Mouse (Mus musculus) ES-E14 (cell line): Measurements from ENCODE around the gene Evi2b.

Experiments
- HCFC1 ChIP-seq: IDR thresholded peaks from 2 replicates; pipeline ENCODE4 v1.6.1; 2012; ENCODE audit warnings: low read length, inconsistent platforms, borderline replicate concordance; ENCODE audit not compliant: insufficient read depth
- ZC3H11A ChIP-seq: IDR thresholded peaks from 2 replicates; pipeline ENCODE4 v1.6.1; 2012; ENCODE audit warnings: low read depth, mild to moderate bottlenecking, inconsistent platforms, low read length, borderline replicate concordance

DNA sequence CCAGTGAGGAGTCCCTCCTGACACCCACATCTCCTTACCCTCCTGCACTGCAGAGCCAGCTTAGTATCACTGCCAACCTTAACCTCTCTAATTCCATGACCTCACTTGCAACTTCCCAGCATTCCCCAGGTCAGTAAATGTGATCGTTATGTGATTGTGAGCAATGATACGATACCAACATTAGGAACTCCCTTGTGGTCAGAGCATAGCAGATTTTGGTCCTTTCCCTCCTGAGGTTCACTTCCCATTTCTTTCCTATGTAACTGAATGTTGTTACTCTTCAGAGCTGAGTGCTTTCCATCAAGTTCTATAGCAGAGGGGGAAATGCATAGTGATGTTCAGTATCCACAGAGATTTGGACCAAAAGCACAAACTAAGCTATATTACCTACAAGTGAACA lies 46.8 kb upstream of the Evi2b start:
- TF ChIP-seq HCFC1 (no peak), ZC3H11A (no peak)
